Mouse (Mus musculus): ENCODE data around the gene 9230102O04Rik.

Gene 9230102O04Rik

GRCm38 (mm10) chr2:9888913-9889650 is at the start of gene 9230102O04Rik:
Gene 9230102O04Rik, minus strand, starts transcription at chr2:9889540.
- no peak for DNase-seq (ENCODE audit: low spot score in 2 of 2)

- DNase-seq (ENCODE audit: low spot score in 2 of 2) = no peak
Measured at GRCm38 (mm10) chr2:9935965-9936364, 46.6 kb upstream of the 9230102O04Rik start.

GRCm38 (mm10) chr2:9926905-9927283 is 37.6 kb upstream of the 9230102O04Rik start:
- DNase-seq (ENCODE audit: low spot score in 2 of 2) = no peak

- DNase-seq (ENCODE audit: low spot score in 2 of 2) = no peak
Measured at GRCm38 (mm10) chr2:9926194-9926904, 37.0 kb upstream of the 9230102O04Rik start.

- DNase-seq (ENCODE audit: low spot score in 2 of 2) = no peak
Measured at GRCm38 (mm10) chr2:9918691-9919471, 29.5 kb upstream of the 9230102O04Rik start.

GRCm38 (mm10) chr2:9917602-9918001 is 28.3 kb upstream of the 9230102O04Rik start:
- no peak for DNase-seq (ENCODE audit: low spot score in 2 of 2)

- DNase-seq (ENCODE audit: low spot score in 2 of 2) = no peak
Measured at GRCm38 (mm10) chr2:9905995-9906394, 16.7 kb upstream of the 9230102O04Rik start.

GRCm38 (mm10) chr2:9903854-9904560 is 14.7 kb upstream of the 9230102O04Rik start:
- DNase-seq (ENCODE audit: low spot score in 2 of 2) = no peak

GRCm38 (mm10) chr2:9897846-9898245 is 8.5 kb upstream of the 9230102O04Rik start:
- no peak for DNase-seq (ENCODE audit: low spot score in 2 of 2)

- DNase-seq (ENCODE audit: low spot score in 2 of 2) = no peak
Measured at GRCm38 (mm10) chr2:9896097-9896770, 6.9 kb upstream of the 9230102O04Rik start.

- DNase-seq (ENCODE audit: low spot score in 2 of 2) = no peak
Measured at GRCm38 (mm10) chr2:9894836-9895593, 5.7 kb upstream of the 9230102O04Rik start.

- DNase-seq (ENCODE audit: low spot score in 2 of 2) = no peak
Measured at GRCm38 (mm10) chr2:9893272-9893953, 4.1 kb upstream of the 9230102O04Rik start.

GRCm38 (mm10) chr2:9892541-9892940 is 3.2 kb upstream of the 9230102O04Rik start:
- no peak for DNase-seq (ENCODE audit: low spot score in 2 of 2)

GRCm38 (mm10) chr2:9890906-9891305 is 1.6 kb upstream of the 9230102O04Rik start:
- DNase-seq (ENCODE audit: low spot score in 2 of 2) = no peak

- DNase-seq (ENCODE audit: low spot score in 2 of 2) = no peak
Measured at GRCm38 (mm10) chr2:9890251-9890650, 911 bp upstream of the 9230102O04Rik start.

GRCm38 (mm10) chr2:9889651-9890183 is 377 bp upstream of the 9230102O04Rik start, which contains the start of gene Gata3:
Gene Gata3, minus strand, starts transcription at chr2:9890034.
- DNase-seq (ENCODE audit: low spot score in 2 of 2) = no peak

- DNase-seq (ENCODE audit: low spot score in 2 of 2) = no peak
Measured at GRCm38 (mm10) chr2:9887636-9888035, 1.7 kb downstream of the 9230102O04Rik start.

- DNase-seq (ENCODE audit: low spot score in 2 of 2) = no peak
Measured at GRCm38 (mm10) chr2:9886921-9887610, 2.3 kb downstream of the 9230102O04Rik start.

- DNase-seq (ENCODE audit: low spot score in 2 of 2) = no peak
Measured at GRCm38 (mm10) chr2:9886031-9886430, 3.3 kb downstream of the 9230102O04Rik start.
